Comparison of ENCODE assay signal across 10 mouse cellular contexts in the genomic region with DNA sequence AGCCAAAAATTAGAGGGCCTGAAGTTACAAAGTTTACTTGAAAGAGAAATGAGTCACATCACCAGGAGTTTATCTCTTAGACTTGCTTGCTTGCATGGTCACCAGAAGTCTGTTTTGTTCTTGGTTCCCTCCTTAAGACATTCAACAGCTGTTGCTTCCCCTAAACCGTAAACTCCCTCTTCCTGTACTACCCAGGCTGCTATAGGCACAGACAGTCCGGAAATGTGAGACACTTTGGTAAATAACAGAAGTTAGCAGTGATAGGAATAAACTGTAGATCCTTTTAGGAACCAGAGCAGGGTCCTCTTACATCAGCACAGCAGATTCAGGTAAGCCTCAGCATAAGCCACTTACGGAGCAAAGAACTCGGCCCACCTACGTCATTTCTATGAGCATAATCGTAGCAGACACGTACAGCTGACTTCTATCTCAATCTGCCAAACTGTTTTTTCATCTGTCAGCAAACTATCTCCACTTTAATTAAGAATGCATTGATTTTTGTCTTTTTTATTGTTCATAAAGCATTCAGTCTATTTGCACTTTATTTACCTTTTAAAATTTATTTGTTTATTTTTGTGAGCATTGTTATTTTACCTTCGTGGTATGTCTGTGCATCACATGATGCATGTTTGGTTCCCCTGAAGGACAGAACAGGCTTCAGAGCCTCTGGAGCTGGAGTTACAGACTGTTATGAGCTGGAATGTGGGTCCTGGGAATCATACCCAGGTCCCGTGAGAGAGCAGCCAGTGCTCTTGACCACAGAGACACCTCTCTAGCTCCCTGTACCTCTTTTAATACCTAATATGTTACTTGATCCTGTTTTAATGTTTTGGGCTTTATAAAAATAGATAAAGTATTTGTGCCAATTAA. TPM values are rescaled to one million over a fixed set of nuclear protein-coding genes. Genes with fewer than 3 reads are reported as not detected.
A peak's percentile ranks its signal among the peaks of the same experiment; 100 is the strongest.
DNase-seq lines count a peak whose midpoint lies in the region; ATAC-seq and TF ChIP-seq lines count a peak whose summit lies in the region.
"Had no signal": no experiment of that assay in that cellular context is flagged by ENCODE, and none has a peak within 500 bp of the region (broad histone marks: within the 10 kb centered on the region; RNA-seq: fewer than 3 reads in every experiment).

No protein-coding gene starts in this region.

- no peaks in the 10 kb centered on the region for H3K27me3 ChIP-seq in heart, embryonic 14.5 days (ENCODE audit: control insufficient read depth, insufficient read depth, low read length)
- no peaks in the 10 kb centered on the region for H3K27me3 ChIP-seq in lung, postnatal 0 days (replicated peaks; ENCODE audit: insufficient read depth, low read length)
- H3K27me3 ChIP-seq in stomach, postnatal 0 days (ENCODE audit: control insufficient read depth, insufficient read depth, low read length), result no peaks in the 10 kb centered on the region
- H3K27me3 ChIP-seq: embryonic facial prominence, embryonic 13.5 days; midbrain, embryonic 12.5 days had no signal

- 0 out of 2 replicates have a peak overlapping the region, but pooled peaks have one; percentile 1 for H3K4me2 ChIP-seq in heart, embryonic 14.5 days (ENCODE audit: low read length)
- H3K4me2 ChIP-seq in lung, postnatal 0 days (replicated peaks; ENCODE audit: low read depth, low read length), result 0 out of 2 replicates have a peak overlapping the region, but pooled peaks have one; percentile 9
- peak overlapping the region; percentile 23; the same call in 1 of the 2 replicates for H3K4me2 ChIP-seq in stomach, postnatal 0 days (replicated peaks; ENCODE audit: low read depth)
- H3K4me2 ChIP-seq: embryonic facial prominence, embryonic 13.5 days; midbrain, embryonic 12.5 days had no signal

- 60% methylated on average over 9 of the region's 9 CpGs for WGBS in heart, embryonic 14.5 days
- 29% methylated on average over 9 of the region's 9 CpGs for WGBS in lung, postnatal 0 days
- 36% methylated on average over 9 of the region's 9 CpGs for WGBS in stomach, postnatal 0 days

- no peaks in the 10 kb centered on the region for H3K36me3 ChIP-seq in heart, embryonic 14.5 days (ENCODE audit: control insufficient read depth, insufficient read depth, low read length)
- no peaks in the 10 kb centered on the region for H3K36me3 ChIP-seq in lung, postnatal 0 days (ENCODE audit: insufficient read depth, low read length)
- no peaks in the 10 kb centered on the region for H3K36me3 ChIP-seq in stomach, postnatal 0 days (ENCODE audit: control insufficient read depth, insufficient read depth, low read length)
- H3K36me3 ChIP-seq: embryonic facial prominence, embryonic 13.5 days; midbrain, embryonic 12.5 days had no signal

- H3K27ac ChIP-seq in heart, embryonic 14.5 days (replicated peaks in 1 of 2; ENCODE audit: control insufficient read depth in 1 of 2, insufficient read depth in 1 of 2, low read depth in 2 of 2, low read length in 2 of 2), result peak overlapping the region in 1 of 2 experiments; percentile 32; a peak in 1 of 4 replicates
- H3K27ac ChIP-seq in lung, postnatal 0 days (ENCODE audit: low read length), result peak overlapping the region; percentile 11; the same call in 1 of the 2 replicates
- 0 out of 2 replicates have a peak overlapping the region, but pooled peaks have one; percentile 24 for H3K27ac ChIP-seq in stomach, postnatal 0 days (replicated peaks)
- H3K27ac ChIP-seq: embryonic facial prominence, embryonic 13.5 days; midbrain, embryonic 12.5 days had no signal

- H3K9ac ChIP-seq in heart, embryonic 14.5 days (ENCODE audit: low read length), result no peak overlapping the region
- no peak overlapping the region for H3K9ac ChIP-seq in lung, postnatal 0 days (replicated peaks; ENCODE audit: low read depth)
- H3K9ac ChIP-seq in stomach, postnatal 0 days (ENCODE audit: low read length), result no peak overlapping the region
- H3K9ac ChIP-seq: embryonic facial prominence, embryonic 13.5 days; midbrain, embryonic 12.5 days had no signal

- TF ChIP-seq CTCF in lung, postnatal 0 days (IDR thresholded peaks at IDR 0.05), result no peak
- no peak for TF ChIP-seq CTCF in stomach, postnatal 0 days (IDR thresholded peaks at IDR 0.05; ENCODE audit: low read depth)

- ATAC-seq in heart, embryonic 14.5 days (ENCODE audit: insufficient number of reproducible peaks, insufficient read depth, low FRiP score, low read depth), result no peak
- ATAC-seq in lung, postnatal 0 days, result peak; percentile 84
- ATAC-seq in stomach, postnatal 0 days (ENCODE audit: low FRiP score, low TSS enrichment), result peak; percentile 60; the same call in 1 of the 2 replicates
- ATAC-seq: Patski had no signal

- no peak overlapping the region for H3K4me3 ChIP-seq in heart, embryonic 14.5 days (ENCODE audit: control insufficient read depth in 1 of 2, insufficient read depth in 1 of 2, low read depth in 1 of 2, low read length in 2 of 2)
- no peak overlapping the region for H3K4me3 ChIP-seq in lung, postnatal 0 days (ENCODE audit: low read depth, low read length)
- no peak overlapping the region for H3K4me3 ChIP-seq in stomach, postnatal 0 days (ENCODE audit: low read depth, low read length)
- H3K4me3 ChIP-seq: embryonic facial prominence, embryonic 13.5 days; midbrain, embryonic 12.5 days had no signal

- H3K9me3 ChIP-seq in heart, embryonic 14.5 days (ENCODE audit: control insufficient read depth, low read length), result no peaks in the 10 kb centered on the region
- no peaks in the 10 kb centered on the region for H3K9me3 ChIP-seq in lung, postnatal 0 days (ENCODE audit: low read length)
- H3K9me3 ChIP-seq in stomach, postnatal 0 days (ENCODE audit: control insufficient read depth, low read length), result no peaks in the 10 kb centered on the region; the same call in 1 of the 2 replicates
- H3K9me3 ChIP-seq: embryonic facial prominence, embryonic 13.5 days had no signal

- no peaks in the 10 kb centered on the region for H3K4me1 ChIP-seq in heart, embryonic 14.5 days (ENCODE audit: control insufficient read depth in 2 of 2, insufficient read depth in 2 of 2, low read length in 2 of 2)
- H3K4me1 ChIP-seq in lung, postnatal 0 days (ENCODE audit: insufficient read depth, low read depth, low read length), result no peaks in the 10 kb centered on the region
- no peaks in the 10 kb centered on the region for H3K4me1 ChIP-seq in stomach, postnatal 0 days (replicated peaks; ENCODE audit: control insufficient read depth, insufficient read depth)
- H3K4me1 ChIP-seq: embryonic facial prominence, embryonic 13.5 days; midbrain, embryonic 12.5 days had no signal

- peak; percentile 81 for TF ChIP-seq EP300 in lung, postnatal 0 days (IDR thresholded peaks at IDR 0.05)
- no peak for TF ChIP-seq EP300 in stomach, postnatal 0 days (optimal IDR thresholded peaks at IDR 0.05)

- DNase-seq in retina, adult 2 months (ENCODE audit: low read depth, low spot score), result peak; percentile 65
- no peak for DNase-seq in retina, postnatal 1 day
- peak; percentile 81 for DNase-seq in lung, postnatal 0 days (ENCODE audit: low spot score)
- DNase-seq in stomach, postnatal 0 days (ENCODE audit: low spot score), result no peak
- DNase-seq in left cerebral cortex, postnatal 4 days, result no peak
- DNase-seq in left cerebral cortex, adult 9 months (ENCODE audit: low spot score in 2 of 2), result no peak

- intact Hi-C loops in left cerebral cortex, postnatal 4 days (cut with DNase I), result no loop called here

RNA-seq across cellular contexts. Expression of a gene that starts 58.9 kb away (rescaled TPM):
- 107 and 114 TPM in 2 replicates for polyA plus RNA-seq in heart, embryonic 14.5 days (2014; fragmentation: Nextera tagmentation; extraction: Ambion mirVana)
- 116 and 139 TPM in 2 replicates for polyA plus RNA-seq in lung, postnatal 0 days (2015; fragmentation: Nextera tagmentation; extraction: Ambion mirVana)
- 43.8 and 53.7 TPM in 2 replicates for polyA plus RNA-seq in stomach, postnatal 0 days (2015; fragmentation: Nextera tagmentation; extraction: Ambion mirVana)
- total RNA-seq in left cerebral cortex, postnatal 4 days (2021), result 10 to 100 TPM; 80.9 to 85.0 TPM

Comparison
In these comparisons a context has a peak if more than half of its experiments do, and no peak if none do; other contexts are left out.
1. DNase-seq: peak in retina, adult 2 months (single experiment) and lung, postnatal 0 days (single experiment); none in retina, postnatal 1 day (single experiment), stomach, postnatal 0 days (single experiment), left cerebral cortex, postnatal 4 days (single experiment) and left cerebral cortex, adult 9 months (0 of 2).
2. Peak in every context shown above with its lines, with median percentiles within 50 percentile points of each other: H3K4me2 ChIP-seq.